Mouse (Mus musculus) lung, postnatal 25 days (tissue): Measurements from ENCODE around the gene Fam240a.

Experiments
- DNase-seq: peaks from one replicate; pipeline ENCODE4 v3.0.0; 2022; ENCODE audit warnings: low spot score

Fam240a gene

GRCm38 (mm10) chr9:110916786-110917185 is at the start of gene Fam240a:
Gene Fam240a (minus strand): TSS chr9:110916861.
- no peak for DNase-seq

- no peak for DNase-seq
Observed at GRCm38 (mm10) chr9:110965910-110966231, 49.2 kb upstream of the Fam240a start.

- DNase-seq = no peak
Observed at GRCm38 (mm10) chr9:110965062-110965909, 48.6 kb upstream of the Fam240a start.

- no peak for DNase-seq
Observed at GRCm38 (mm10) chr9:110963566-110964115, 47.0 kb upstream of the Fam240a start.

- DNase-seq = no peak
Observed at GRCm38 (mm10) chr9:110961386-110961785, 44.7 kb upstream of the Fam240a start.

- no peak for DNase-seq
Observed at GRCm38 (mm10) chr9:110960230-110961149, 43.8 kb upstream of the Fam240a start.

- DNase-seq = no peak
Observed at GRCm38 (mm10) chr9:110959669-110960068, 43.0 kb upstream of the Fam240a start.

- DNase-seq = no peak
Observed at GRCm38 (mm10) chr9:110955962-110956361, 39.3 kb upstream of the Fam240a start.

- no peak for DNase-seq
Observed at GRCm38 (mm10) chr9:110954681-110955445, 38.2 kb upstream of the Fam240a start.

GRCm38 (mm10) chr9:110953550-110954461 is 37.1 kb upstream of the Fam240a start:
- peak; percentile 55 for DNase-seq

GRCm38 (mm10) chr9:110952931-110953549 is 36.4 kb upstream of the Fam240a start:
- DNase-seq = no peak

- DNase-seq = no peak
Observed at GRCm38 (mm10) chr9:110952398-110952797, 35.7 kb upstream of the Fam240a start.

- DNase-seq = no peak
Observed at GRCm38 (mm10) chr9:110951866-110952265, 35.2 kb upstream of the Fam240a start.

- no peak for DNase-seq
Observed at GRCm38 (mm10) chr9:110951397-110951796, 34.7 kb upstream of the Fam240a start, which contains the start of gene Lrrc2. Gene Lrrc2 (plus strand): TSS chr9:110951545.

- no peak for DNase-seq
Observed at GRCm38 (mm10) chr9:110950109-110950508, 33.4 kb upstream of the Fam240a start.

- DNase-seq = no peak
Observed at GRCm38 (mm10) chr9:110948813-110949310, 32.2 kb upstream of the Fam240a start.

GRCm38 (mm10) chr9:110947900-110948299 is 31.2 kb upstream of the Fam240a start:
- DNase-seq = no peak

GRCm38 (mm10) chr9:110947261-110947661 is 30.6 kb upstream of the Fam240a start:
- no peak for DNase-seq

GRCm38 (mm10) chr9:110946548-110947044 is 29.9 kb upstream of the Fam240a start:
- no peak for DNase-seq

- DNase-seq = no peak
Observed at GRCm38 (mm10) chr9:110945926-110946325, 29.3 kb upstream of the Fam240a start, which contains the start of gene Tdgf1. Gene Tdgf1 (minus strand): TSS chr9:110946158.
